Mouse (Mus musculus) cortical plate, adult 2 months (tissue): ENCODE measurements at regions not wholly inside any gene's neighbourhood (a gene's known extent, or its start where the extent isn't known, plus 50 kb on each side); places are given as distances from the start of the nearest gene placed in this dataset.

Experiments used
- H3K27ac ChIP-seq: fragments of 200-500 bp; 2 replicates; pipeline ENCODE4 v1.5.1; 2012; ENCODE audit warnings: low read length, control low read depth, inconsistent platforms; ENCODE audit not compliant: insufficient read depth
- H3K4me1 ChIP-seq: fragments of 200-500 bp; 2 replicates; pipeline ENCODE4 v1.6.1; 2011; ENCODE audit warnings: low read length; ENCODE audit not compliant: control insufficient read depth, insufficient read depth
- H3K4me3 ChIP-seq: fragments of 200-500 bp; 2 replicates; pipeline ENCODE4 v1.5.1; 2011; ENCODE audit warnings: mild to moderate bottlenecking, low read length, control low read depth; ENCODE audit not compliant: insufficient read depth
- CTCF ChIP-seq: fragments of 200-500 bp; IDR thresholded peaks from 2 replicates; pipeline ENCODE4 v1.5.1; 2011; ENCODE audit warnings: mild to moderate bottlenecking, control low read depth, low read length; ENCODE audit not compliant: insufficient read depth; ENCODE audit errors: extremely low read depth
- POLR2A ChIP-seq: fragments of 200-500 bp; IDR thresholded peaks from 2 replicates; pipeline ENCODE4 v1.6.1; 2011; ENCODE audit warnings: mild to moderate bottlenecking, low read length, control low read depth; ENCODE audit not compliant: insufficient read depth; ENCODE audit errors: extremely low read depth

DNA sequence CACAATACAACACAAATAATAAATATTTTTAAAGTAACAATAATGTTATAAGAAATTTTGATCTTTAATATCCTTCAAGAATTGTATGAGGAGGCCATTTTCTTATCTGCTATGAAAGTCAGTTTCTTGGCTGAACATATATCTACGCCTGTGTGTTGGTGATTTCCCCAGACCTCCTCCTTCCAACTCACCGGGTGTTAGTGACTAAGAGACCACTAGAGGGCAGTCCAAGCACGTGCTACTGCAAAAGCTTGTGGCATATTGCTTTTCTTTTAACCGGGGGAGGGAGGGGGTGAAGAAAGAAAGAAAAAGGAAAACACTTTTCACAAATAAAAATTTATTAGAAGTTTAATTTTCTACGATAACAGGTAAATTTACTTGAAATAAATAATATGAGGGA is 333.3 kb downstream of the Trim52 start:
- no peak overlapping the region for H3K4me3 ChIP-seq
- TF ChIP-seq POLR2A = no peak
- peak; percentile 87 for TF ChIP-seq CTCF
- no peak overlapping the region for H3K27ac ChIP-seq

GRCm38 (mm10) chr14:106489074-106489473 is 383.1 kb downstream of the Trim52 start:
- no peak overlapping the region for H3K4me3 ChIP-seq
- H3K27ac ChIP-seq = no peak overlapping the region
- TF ChIP-seq CTCF = no peak
- H3K4me1 ChIP-seq = no peaks in the 10 kb centered on the region

More for the DNA sequence above, 333.3 kb downstream of the Trim52 start:
- H3K4me1 ChIP-seq = no peaks in the 10 kb centered on the region

GRCm38 (mm10) chr14:106491389-106491788 is 385.4 kb downstream of the Trim52 start:
- no peaks in the 10 kb centered on the region for H3K4me1 ChIP-seq
- TF ChIP-seq CTCF = no peak

GRCm38 (mm10) chr14:106500344-106501135 is 394.5 kb downstream of the Trim52 start:
- TF ChIP-seq POLR2A (no peak), CTCF (0 out of 2 replicates have a peak, but pooled peaks have one; percentile 4)
- H3K27ac ChIP-seq = no peak overlapping the region
- H3K4me1 ChIP-seq = no peaks in the 10 kb centered on the region
- H3K4me3 ChIP-seq = peak overlapping the region; percentile 5; the same call in 1 of the 2 replicates

More at GRCm38 (mm10) chr14:106491389-106491788, 385.4 kb downstream of the Trim52 start:
- no peak overlapping the region for H3K27ac ChIP-seq
- H3K4me3 ChIP-seq = no peak overlapping the region

DNA sequence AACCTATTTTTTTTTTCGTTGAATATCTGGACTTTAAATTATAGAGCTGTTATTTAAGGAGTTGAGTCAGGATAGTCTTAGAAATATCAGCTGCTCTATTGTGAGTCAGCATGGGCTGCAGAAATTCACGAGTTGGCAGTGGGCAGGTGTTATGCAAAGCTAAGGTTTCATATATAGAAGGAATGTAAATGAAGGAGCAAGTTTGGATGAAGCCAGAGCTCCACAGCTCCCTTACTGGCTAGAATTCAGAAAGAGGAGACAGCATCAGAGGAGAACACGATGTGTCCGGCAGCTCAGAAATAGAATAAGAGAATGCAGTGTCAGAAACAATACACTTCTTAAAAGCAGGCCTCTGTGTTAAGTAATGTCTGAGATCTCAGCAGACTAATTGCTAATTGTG is 400.9 kb downstream of the Trim52 start:
- H3K4me3 ChIP-seq = no peak overlapping the region
- no peaks in the 10 kb centered on the region; the same call in 1 of the 2 replicates for H3K4me1 ChIP-seq
- TF ChIP-seq POLR2A (no peak), CTCF (no peak)
- no peak overlapping the region for H3K27ac ChIP-seq

- TF ChIP-seq POLR2A (no peak), CTCF (no peak)
- no peak overlapping the region for H3K27ac ChIP-seq
- H3K4me3 ChIP-seq = no peak overlapping the region
- no peaks in the 10 kb centered on the region for H3K4me1 ChIP-seq
These were observed 412.8 kb downstream of the Trim52 start for GRCm38 (mm10) chr14:106518552-106519358.

GRCm38 (mm10) chr14:106520808-106521207 is 414.8 kb downstream of the Trim52 start:
- no peak overlapping the region for H3K4me3 ChIP-seq
- H3K4me1 ChIP-seq = no peaks in the 10 kb centered on the region
- no peak overlapping the region for H3K27ac ChIP-seq
- no peak for TF ChIP-seq POLR2A
- TF ChIP-seq CTCF = no peak

DNA sequence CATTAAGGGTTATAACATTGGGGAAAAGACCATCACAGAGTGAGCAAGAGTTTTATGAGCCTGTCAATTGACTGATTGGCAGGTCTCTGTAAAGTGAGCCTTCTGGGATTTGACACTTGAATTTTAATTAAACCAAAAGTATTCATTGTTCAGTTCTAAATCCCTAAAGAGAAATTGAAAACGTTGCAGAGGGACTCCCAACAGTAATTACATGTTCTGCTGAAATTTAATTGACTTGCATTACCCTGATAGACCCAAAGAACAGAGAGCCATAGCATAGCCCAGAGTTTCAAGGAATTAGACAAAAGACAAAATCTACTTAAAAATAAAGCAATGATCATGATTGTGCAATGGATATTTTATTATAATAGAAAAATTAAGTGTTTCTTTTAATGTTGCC is 444.2 kb downstream of the Trim52 start:
- TF ChIP-seq CTCF = no peak
- Histone ChIP-seq H3K4me3 (no peak overlapping the region), H3K4me1 (no peaks in the 10 kb centered on the region), H3K27ac (no peak overlapping the region)

GRCm38 (mm10) chr14:106579281-106579680 is 473.3 kb downstream of the Trim52 start:
- Histone ChIP-seq H3K4me1 (no peaks in the 10 kb centered on the region), H3K27ac (no peak overlapping the region), H3K4me3 (no peak overlapping the region)
- no peak for TF ChIP-seq CTCF
- no peak for TF ChIP-seq POLR2A

GRCm38 (mm10) chr14:106581886-106582285 is 475.9 kb downstream of the Trim52 start:
- TF ChIP-seq CTCF = no peak
- no peak for TF ChIP-seq POLR2A
- Histone ChIP-seq H3K27ac (no peak overlapping the region), H3K4me3 (no peak overlapping the region), H3K4me1 (no peaks in the 10 kb centered on the region)
